Mouse (Mus musculus) ES-CJ7 (cell line): Measurements from ENCODE around the gene Hrh2.

Source experiments
- DNase-seq: peaks from one replicate; pipeline ENCODE4 v3.0.0; 2011; ENCODE audit warnings: low read depth, low spot score

Gene Hrh2

DNA sequence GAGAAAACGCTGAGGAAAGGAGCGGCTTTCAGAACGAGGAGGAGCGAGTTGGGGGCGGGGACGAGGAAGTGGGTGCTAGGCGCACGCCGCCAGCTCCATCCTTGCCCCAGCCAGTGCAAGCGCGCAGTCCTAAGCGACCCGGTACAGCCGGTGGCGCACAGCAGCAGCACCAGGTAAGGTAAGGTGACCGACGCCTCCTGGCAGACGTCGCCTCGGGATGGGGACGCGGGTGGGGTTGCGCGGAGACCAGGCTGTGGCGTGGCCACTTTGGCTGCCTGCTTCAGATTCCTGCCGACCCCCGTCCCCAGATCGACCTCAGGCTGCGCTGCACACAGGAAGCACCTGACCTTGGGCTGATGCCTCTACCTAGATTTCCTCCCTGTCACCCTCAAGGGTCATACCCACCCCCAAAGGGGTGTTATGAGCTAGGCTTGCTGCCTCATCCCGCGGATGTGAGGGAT, at the start of gene Hrh2:
Gene Hrh2 (plus strand): TSS at position 109 of the 461 bp plus-strand sequence.
- peak; percentile 29 for DNase-seq

DNA sequence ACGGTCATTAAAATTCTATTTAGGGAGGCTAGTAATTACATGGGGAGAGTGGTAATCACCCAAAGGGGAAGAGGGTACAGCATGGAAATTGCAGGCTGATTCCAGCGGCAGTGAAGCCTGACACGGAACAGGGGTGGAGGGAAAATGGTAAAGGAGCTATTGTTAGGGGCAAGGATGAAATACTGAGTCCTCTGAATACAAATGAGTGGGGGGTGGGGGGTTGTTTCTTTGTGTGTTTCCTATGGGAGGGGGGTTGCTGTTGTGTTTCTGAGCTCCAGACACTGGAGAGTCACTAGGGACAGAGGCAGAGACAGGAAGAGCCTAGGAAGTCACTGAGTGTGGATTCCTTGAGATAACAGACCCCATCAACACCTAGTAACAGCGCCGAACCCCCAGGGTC, 48.1 kb upstream of the Hrh2 start:
- no peak for DNase-seq

- DNase-seq = no peak
Measured at GRCm38 (mm10) chr13:54144624-54145023, 47.3 kb upstream of the Hrh2 start.

- DNase-seq = no peak
Measured at GRCm38 (mm10) chr13:54147328-54147727, 44.6 kb upstream of the Hrh2 start.

- DNase-seq = peak; percentile 71
Measured at GRCm38 (mm10) chr13:54152421-54152820, 39.5 kb upstream of the Hrh2 start.

GRCm38 (mm10) chr13:54152911-54153310, 39.0 kb upstream of the Hrh2 start:
- peak; percentile 70 for DNase-seq

- peak; percentile 79 for DNase-seq
Measured at GRCm38 (mm10) chr13:54153672-54154218, 38.2 kb upstream of the Hrh2 start.

GRCm38 (mm10) chr13:54155822-54156221, 36.1 kb upstream of the Hrh2 start:
- DNase-seq = no peak

DNA sequence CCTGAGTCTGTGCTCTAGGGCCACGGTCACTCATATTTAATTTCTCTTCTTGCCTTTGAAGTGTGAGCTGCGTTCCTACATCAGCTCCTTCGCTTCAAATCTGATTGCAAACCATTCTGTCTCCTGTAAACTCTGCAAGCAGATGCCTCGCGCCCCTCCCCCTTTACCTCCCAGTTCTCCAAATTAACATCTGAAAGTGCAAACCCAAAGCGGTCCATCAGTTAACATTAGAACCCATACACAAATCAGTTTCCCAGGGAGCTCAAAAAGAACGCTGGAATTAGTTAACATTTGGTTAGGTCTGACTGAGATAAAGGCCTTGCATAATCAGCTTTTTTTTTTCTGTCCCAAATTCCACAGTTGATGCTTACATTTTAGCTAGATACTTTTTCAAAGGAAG, 32.7 kb upstream of the Hrh2 start:
- DNase-seq = peak; percentile 89

DNA sequence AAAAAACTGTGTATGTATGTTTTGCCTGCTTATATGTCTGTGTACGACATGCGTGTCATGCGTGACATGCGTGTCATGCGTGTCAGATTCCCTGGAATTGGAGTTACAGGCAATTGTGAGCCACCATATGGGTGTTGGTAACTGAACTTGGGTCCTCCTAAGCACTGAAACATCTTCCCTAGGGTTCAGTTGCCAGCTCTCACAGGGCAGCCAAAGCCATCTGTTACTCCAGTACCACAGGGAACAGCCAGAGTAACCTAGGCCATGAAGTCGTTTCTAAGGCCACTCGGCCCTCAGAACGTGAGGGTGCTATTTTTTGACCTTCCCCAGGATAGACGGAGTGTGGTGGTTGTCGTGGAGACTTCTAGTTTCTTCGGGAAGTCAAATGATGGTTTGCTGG, 32.2 kb upstream of the Hrh2 start:
- DNase-seq = no peak

DNA sequence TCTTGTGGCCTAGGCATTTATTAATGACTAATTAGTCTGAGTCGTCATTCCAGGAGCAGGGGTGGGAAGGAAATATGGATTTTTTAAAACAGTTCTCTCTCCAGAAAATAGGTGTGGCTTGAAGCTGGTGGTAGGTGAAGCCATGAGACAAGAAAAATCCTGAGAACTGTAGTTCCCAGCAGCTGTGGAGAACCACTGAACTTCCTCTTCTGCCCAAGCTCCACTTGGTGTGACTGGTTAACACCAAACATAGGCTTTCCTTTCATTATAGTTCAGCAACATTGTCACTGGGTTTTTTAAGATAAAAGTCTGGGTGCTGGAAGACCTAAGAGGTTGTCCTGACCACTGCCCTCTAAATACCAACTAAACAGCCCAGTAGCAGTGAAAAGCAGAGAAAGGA, 31.4 kb upstream of the Hrh2 start:
- no peak for DNase-seq

DNA sequence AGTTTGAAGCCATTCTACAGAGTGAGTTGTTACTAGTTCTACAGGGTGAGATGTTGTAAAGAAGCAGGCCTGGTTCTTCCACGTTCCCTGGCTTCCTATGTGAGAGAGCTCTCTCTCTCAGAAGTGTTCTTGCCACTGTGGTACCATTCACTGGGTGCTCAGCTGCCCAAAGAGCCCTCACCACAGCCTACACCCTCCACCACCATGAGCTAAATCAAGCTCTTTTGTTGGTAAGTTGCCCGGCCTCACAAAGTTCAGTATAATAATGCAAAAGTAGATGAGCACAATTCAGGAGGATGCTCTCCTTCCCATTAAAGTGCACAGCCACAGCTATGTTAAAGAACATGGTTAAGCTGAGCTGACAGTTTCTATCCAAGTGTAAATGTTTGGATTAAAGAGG, 30.4 kb upstream of the Hrh2 start:
- DNase-seq = no peak

- no peak for DNase-seq
Measured at GRCm38 (mm10) chr13:54163363-54163762, 28.6 kb upstream of the Hrh2 start.

DNA sequence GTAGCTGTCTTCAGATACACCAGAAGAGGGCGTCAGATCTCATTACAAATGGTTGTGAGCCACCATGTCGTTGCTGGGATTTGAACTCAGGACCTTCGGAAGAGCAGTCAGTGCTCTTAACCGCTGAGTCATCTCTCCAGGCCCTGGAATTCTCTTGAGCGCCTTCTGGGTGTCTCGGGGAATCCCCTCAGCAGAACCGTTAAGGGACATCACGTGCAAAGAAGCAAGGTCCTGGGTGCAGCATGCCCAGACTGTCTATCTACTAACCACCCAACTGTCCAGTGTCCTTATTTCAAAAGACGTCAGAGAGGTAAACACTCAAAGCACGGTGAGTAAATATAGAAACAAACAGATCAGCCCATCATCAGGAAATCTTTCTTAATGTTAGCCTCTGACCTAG, 27.5 kb upstream of the Hrh2 start:
- DNase-seq = no peak

GRCm38 (mm10) chr13:54165066-54165465, 26.9 kb upstream of the Hrh2 start:
- no peak for DNase-seq

- DNase-seq = no peak
Measured at GRCm38 (mm10) chr13:54165765-54166164, 26.2 kb upstream of the Hrh2 start.

- no peak for DNase-seq
Measured at GRCm38 (mm10) chr13:54167036-54167435, 24.9 kb upstream of the Hrh2 start.

GRCm38 (mm10) chr13:54168675-54169074, 23.3 kb upstream of the Hrh2 start:
- DNase-seq = no peak

DNA sequence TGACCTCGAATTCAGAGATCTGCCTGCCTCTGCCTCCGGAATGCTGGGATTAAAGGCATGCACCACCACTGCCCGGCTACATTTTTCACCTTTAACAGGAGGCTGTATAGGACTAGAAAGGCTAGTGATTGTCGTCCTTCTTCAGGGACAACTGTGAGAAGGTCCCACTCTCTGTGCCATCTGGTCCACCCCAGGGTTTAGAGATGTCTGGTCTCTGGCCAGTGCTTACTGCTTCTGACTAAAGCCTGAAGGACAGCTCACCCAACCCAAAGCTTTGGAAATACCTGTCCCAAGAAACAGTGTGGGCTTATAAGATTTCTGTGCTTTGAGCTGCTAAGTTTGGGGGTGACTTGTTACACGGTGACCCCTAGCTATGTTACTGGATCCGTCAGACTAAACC, 21.6 kb upstream of the Hrh2 start:
- no peak for DNase-seq

DNA sequence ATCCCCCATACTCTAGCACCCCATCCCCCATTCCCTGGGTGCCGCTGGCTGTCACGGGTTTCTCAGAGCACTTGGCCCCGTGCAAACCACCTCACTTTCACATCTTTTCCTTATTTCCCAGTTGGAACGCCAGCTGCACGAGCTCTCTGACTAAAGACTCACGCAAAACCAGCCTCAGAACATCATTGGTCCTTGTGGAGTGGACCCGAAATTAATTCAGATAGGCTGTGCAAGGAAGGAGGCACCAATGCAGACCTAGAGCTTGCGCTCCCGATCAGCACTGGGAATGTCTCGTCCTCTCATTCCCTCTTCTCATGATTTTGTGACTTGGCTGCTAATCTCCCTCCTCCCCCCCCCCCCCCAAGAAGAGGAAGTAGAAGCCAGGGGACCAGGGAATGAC, 20.6 kb upstream of the Hrh2 start:
- DNase-seq = no peak

DNA sequence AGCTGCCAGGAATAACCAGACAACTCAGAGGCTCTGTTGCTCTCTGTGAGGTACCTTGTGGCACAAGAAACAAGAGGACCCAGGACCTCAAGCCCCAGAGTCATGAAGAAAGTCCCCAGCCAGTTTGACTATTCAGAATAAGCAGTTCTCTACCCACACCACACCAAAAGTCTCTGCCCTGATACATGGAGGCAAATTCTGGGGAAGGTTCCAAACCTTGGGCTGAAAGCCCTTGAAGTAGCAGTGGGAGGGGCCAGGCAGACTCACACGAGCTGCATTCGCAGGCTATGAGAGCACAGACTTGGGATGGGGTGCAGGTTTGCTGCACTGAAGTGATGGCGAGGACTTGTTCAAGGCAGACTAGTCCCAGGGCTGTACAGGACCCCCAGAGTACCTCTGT, 20.2 kb upstream of the Hrh2 start:
- DNase-seq = no peak

GRCm38 (mm10) chr13:54173941-54174340, 18.0 kb upstream of the Hrh2 start:
- no peak for DNase-seq

DNA sequence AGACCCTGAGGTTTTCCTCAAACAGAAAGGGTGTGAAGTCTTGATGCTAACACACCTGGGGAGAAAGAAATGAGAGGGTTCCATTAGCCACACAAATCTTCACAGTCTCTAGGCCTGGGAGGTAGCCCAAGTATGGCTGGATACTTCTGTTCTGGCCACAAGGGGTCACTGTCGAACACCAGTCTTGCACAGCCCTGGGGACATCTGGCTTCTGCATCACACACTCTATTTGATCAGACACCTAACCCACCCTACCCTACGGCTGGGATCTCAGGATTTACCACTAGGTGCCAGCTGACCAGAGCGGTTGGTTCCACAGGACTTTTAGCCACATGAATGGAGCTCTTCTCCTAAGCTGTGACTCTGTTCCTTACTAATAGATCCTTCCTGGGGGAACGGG, 17.2 kb upstream of the Hrh2 start:
- DNase-seq = peak; percentile 79

- DNase-seq = no peak
Measured at GRCm38 (mm10) chr13:54175426-54175825, 16.5 kb upstream of the Hrh2 start.
